Mouse (Mus musculus): ENCODE measurements at regions not wholly inside any gene's neighbourhood (a gene's known extent, or its start where the extent isn't known, plus 50 kb on each side); places are given as distances from the start of the nearest gene placed in this dataset.

GRCm38 (mm10) chr2:79134281-79134680 lies 120.9 kb upstream of the Itga4 start:
- DNase-seq (ENCODE audit: low spot score), result no peak

- no peak for DNase-seq (ENCODE audit: low spot score)
Observed at GRCm38 (mm10) chr2:79135986-79136385, 119.2 kb upstream of the Itga4 start.

- no peak for DNase-seq (ENCODE audit: low spot score)
Observed at GRCm38 (mm10) chr2:79136619-79137458, 118.4 kb upstream of the Itga4 start.

- no peak for DNase-seq (ENCODE audit: low spot score)
Observed at GRCm38 (mm10) chr2:79137694-79138171, 117.5 kb upstream of the Itga4 start.

GRCm38 (mm10) chr2:79138368-79139109 lies 116.7 kb upstream of the Itga4 start:
- no peak for DNase-seq (ENCODE audit: low spot score)

GRCm38 (mm10) chr2:79141961-79142360 lies 113.3 kb upstream of the Itga4 start:
- no peak for DNase-seq (ENCODE audit: low spot score)

- DNase-seq (ENCODE audit: low spot score), result no peak
Observed at GRCm38 (mm10) chr2:79143196-79143595, 112.0 kb upstream of the Itga4 start.

GRCm38 (mm10) chr2:79145897-79146296 lies 109.3 kb upstream of the Itga4 start:
- no peak for DNase-seq (ENCODE audit: low spot score)

- DNase-seq (ENCODE audit: low spot score), result no peak
Observed at GRCm38 (mm10) chr2:79146563-79146962, 108.7 kb upstream of the Itga4 start.

- DNase-seq (ENCODE audit: low spot score), result peak; percentile 6
Observed at GRCm38 (mm10) chr2:79149012-79149698, 106.1 kb upstream of the Itga4 start.

GRCm38 (mm10) chr2:79151610-79152009 lies 103.6 kb upstream of the Itga4 start:
- no peak for DNase-seq (ENCODE audit: low spot score)

- no peak for DNase-seq (ENCODE audit: low spot score)
Observed at GRCm38 (mm10) chr2:79152031-79152694, 103.1 kb upstream of the Itga4 start.

- DNase-seq (ENCODE audit: low spot score), result no peak
Observed at GRCm38 (mm10) chr2:79152695-79153057, 102.5 kb upstream of the Itga4 start.

- DNase-seq (ENCODE audit: low spot score), result no peak
Observed at GRCm38 (mm10) chr2:79153070-79153469, 102.2 kb upstream of the Itga4 start.

GRCm38 (mm10) chr2:79158450-79159055 lies 96.7 kb upstream of the Itga4 start:
- no peak for DNase-seq (ENCODE audit: low spot score)

GRCm38 (mm10) chr2:79159336-79159735 lies 95.9 kb upstream of the Itga4 start:
- no peak for DNase-seq (ENCODE audit: low spot score)

- DNase-seq (ENCODE audit: low spot score), result no peak
Observed at GRCm38 (mm10) chr2:79172967-79173919, 82.0 kb upstream of the Itga4 start.

GRCm38 (mm10) chr2:79174282-79174681 lies 80.9 kb upstream of the Itga4 start:
- DNase-seq (ENCODE audit: low spot score), result no peak

- no peak for DNase-seq (ENCODE audit: low spot score)
Observed at GRCm38 (mm10) chr2:79180782-79181181, 74.4 kb upstream of the Itga4 start.

- no peak for DNase-seq (ENCODE audit: low spot score)
Observed at GRCm38 (mm10) chr2:79183034-79183630, 72.1 kb upstream of the Itga4 start.
